Mouse (Mus musculus): ENCODE results near the gene Klk1b3.

GRCm38 (mm10) chr7:44249248-44249647, 51.3 kb downstream of the Klk1b3 start:
- TF ChIP-seq CTCF (conservative IDR thresholded peaks at IDR 0.05; ENCODE audit: low read length) (no peak), NANOG (IDR thresholded peaks at IDR 0.05; ENCODE audit: borderline replicate concordance, low read length) (no peak)
